Mouse (Mus musculus): ENCODE results near the gene Dchs2. TPM values are rescaled to one million over a fixed set of nuclear protein-coding genes. Genes with fewer than 3 reads are reported as not detected.

The Dchs2 gene
- total and polyA plus RNA-seq, 3 experiments, result not detected

DNA sequence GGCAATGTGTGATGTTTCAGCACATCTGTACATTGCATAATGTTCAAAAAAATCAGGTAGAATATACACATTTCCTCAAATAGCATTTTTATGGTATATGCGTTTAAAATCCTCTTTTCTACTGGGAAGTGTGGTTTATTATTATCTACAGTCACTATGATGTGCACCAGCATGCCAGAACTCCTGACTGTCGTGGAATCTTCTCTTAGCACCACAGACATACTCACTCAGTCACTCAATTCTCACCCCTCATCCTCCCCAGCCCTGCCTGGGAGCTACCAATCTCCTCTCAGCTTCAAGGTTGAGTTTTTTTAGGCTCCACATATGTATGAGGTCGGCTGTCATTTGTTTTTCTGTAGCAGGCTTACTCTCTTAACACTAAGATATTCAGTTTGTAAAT is 20.8 kb downstream of the Dchs2 start:
- no peak overlapping the region for H3K27ac ChIP-seq (ENCODE audit: insufficient read depth, low read depth)
- dilution Hi-C loops (cut with MboI; ENCODE audit: extremely low pct_ligation_motif_present, extremely low pct_unique_long_range_greater_than_20kb, low sequenced_read_pairs) (no loop called here), in situ Hi-C loops (cut with MboI; ENCODE audit: low pct_ligation_motif_present, low pct_unique_long_range_greater_than_20kb, low sequenced_read_pairs) (no loop called here)
- H3K4me1 ChIP-seq (ENCODE audit: control insufficient read depth in 1 of 2, insufficient read depth in 2 of 2), result no peaks in the 10 kb centered on the region; a peak in 1 of 4 replicates
- no peaks in the 10 kb centered on the region for H3K79me2 ChIP-seq (replicated peaks; ENCODE audit: control insufficient read depth, extremely low read depth, insufficient read depth, poor library complexity, severe bottlenecking)
- no peak overlapping the region for H3K4me2 ChIP-seq (ENCODE audit: insufficient read depth, low read depth, poor library complexity, severe bottlenecking)
- H3K36me3 ChIP-seq (replicated peaks in 1 of 2; ENCODE audit: control insufficient read depth in 1 of 2, insufficient read depth in 1 of 2, low read length in 1 of 2), result no peaks in the 10 kb centered on the region
- no peaks in the 10 kb centered on the region for H3K27me3 ChIP-seq (replicated peaks)
- no peak for DNase-seq (ENCODE audit: extremely low read depth)
- H3K9me3 ChIP-seq (replicated peaks; ENCODE audit: low read length), result no peaks in the 10 kb centered on the region
- no peak overlapping the region for H3K9ac ChIP-seq (ENCODE audit: insufficient read depth, low read depth)
- TF ChIP-seq BHLHE40 (IDR thresholded peaks at IDR 0.05; ENCODE audit: low read depth, low read length) (no peak), E2F4 (IDR thresholded peaks at IDR 0.05; ENCODE audit: insufficient replicate concordance, low read depth, low read length) (no peak), IRF4 (IDR thresholded peaks at IDR 0.05; ENCODE audit: low read depth, low read length) (no peak), EP300 (IDR thresholded peaks at IDR 0.05; ENCODE audit: low read length) (no peak), ETS1 (conservative IDR thresholded peaks at IDR 0.05; ENCODE audit: low read depth, low read length) (no peak), MEF2A (IDR thresholded peaks at IDR 0.05; ENCODE audit: borderline replicate concordance, low read depth, low read length) (no peak), USF1 (IDR thresholded peaks at IDR 0.05; ENCODE audit: low read depth, low read length) (no peak), ZMIZ1 (IDR thresholded peaks at IDR 0.05; ENCODE audit: low read depth, low read length) (no peak)
- H3K4me3 ChIP-seq (replicated peaks in 1 of 3; ENCODE audit: low read depth in 2 of 3, low read length in 2 of 3, poor library complexity in 1 of 3), result no peak overlapping the region

- no peaks in the 10 kb centered on the region for H3K9me3 ChIP-seq (replicated peaks; ENCODE audit: low read length)
- H3K4me2 ChIP-seq (ENCODE audit: insufficient read depth, low read depth, poor library complexity, severe bottlenecking), result no peak overlapping the region
- no peak for DNase-seq (ENCODE audit: extremely low read depth)
- no peaks in the 10 kb centered on the region for H3K27me3 ChIP-seq (replicated peaks)
- in situ Hi-C loops (cut with MboI; ENCODE audit: low pct_ligation_motif_present, low pct_unique_long_range_greater_than_20kb, low sequenced_read_pairs), result no loop called here
- no peak for TF ChIP-seq IRF4 (IDR thresholded peaks at IDR 0.05; ENCODE audit: low read depth, low read length)
- no peak for TF ChIP-seq CHD1 (IDR thresholded peaks at IDR 0.05; ENCODE audit: low read depth, low read length)
- no peak for TF ChIP-seq E2F4 (IDR thresholded peaks at IDR 0.05; ENCODE audit: insufficient replicate concordance, low read depth, low read length)
- TF ChIP-seq MEF2A (IDR thresholded peaks at IDR 0.05; ENCODE audit: borderline replicate concordance, low read depth, low read length), result no peak
- no peak for TF ChIP-seq RAD21 (IDR thresholded peaks at IDR 0.05; ENCODE audit: low read depth, low read length)
- no peak for TF ChIP-seq MAFK (IDR thresholded peaks at IDR 0.05; ENCODE audit: insufficient replicate concordance, low read length)
- no peak for TF ChIP-seq MYC (IDR thresholded peaks at IDR 0.05; ENCODE audit: low read depth, low read length)
- TF ChIP-seq KAT2A (IDR thresholded peaks at IDR 0.05; ENCODE audit: insufficient replicate concordance, low read length), result no peak
- no peak for TF ChIP-seq POLR2A (IDR thresholded peaks at IDR 0.05; ENCODE audit: low read depth, low read length)
- no peak for TF ChIP-seq SIN3A (IDR thresholded peaks at IDR 0.05; ENCODE audit: low read length)
- no peak for TF ChIP-seq BHLHE40 (IDR thresholded peaks at IDR 0.05; ENCODE audit: low read depth, low read length)
- TF ChIP-seq ELF1 (IDR thresholded peaks at IDR 0.05; ENCODE audit: low read depth, low read length), result no peak
- H3K79me2 ChIP-seq (replicated peaks; ENCODE audit: control insufficient read depth, extremely low read depth, insufficient read depth, poor library complexity, severe bottlenecking), result no peaks in the 10 kb centered on the region
- dilution Hi-C loops (cut with MboI; ENCODE audit: extremely low pct_ligation_motif_present, extremely low pct_unique_long_range_greater_than_20kb, low sequenced_read_pairs), result no loop called here
- H3K36me3 ChIP-seq (replicated peaks in 1 of 2; ENCODE audit: control insufficient read depth in 1 of 2, insufficient read depth in 1 of 2, low read length in 1 of 2), result no peaks in the 10 kb centered on the region
- H3K9ac ChIP-seq (ENCODE audit: insufficient read depth, low read depth), result no peak overlapping the region
- H3K27ac ChIP-seq (ENCODE audit: insufficient read depth, low read depth), result no peak overlapping the region
- peaks cover 3 to 4% of the 10 kb centered on the region in 2 experiments; a peak in 2 of 4 replicates for H3K4me1 ChIP-seq (ENCODE audit: control insufficient read depth in 1 of 2, insufficient read depth in 2 of 2)
- H3K4me3 ChIP-seq (replicated peaks in 1 of 3; ENCODE audit: low read depth in 2 of 3, low read length in 2 of 3, poor library complexity in 1 of 3), result no peak overlapping the region
These were observed 27.9 kb downstream of the Dchs2 start for GRCm38 (mm10) chr3:83155600-83155999.

All from CH12.LX (cell line).